Mouse (Mus musculus): ENCODE results near the gene Ccpg1.

The Ccpg1 gene

GRCm38 (mm10) chr9:72996806-72997205 is 11.6 kb downstream of the Ccpg1 start:
- DNase-seq = no peak

GRCm38 (mm10) chr9:73000487-73000886 is 15.3 kb downstream of the Ccpg1 start:
- no peak for DNase-seq

GRCm38 (mm10) chr9:73001314-73002011 is 16.2 kb downstream of the Ccpg1 start:
- DNase-seq = no peak

- DNase-seq = peak in 1 of 2 experiments; percentile 26
Observed at GRCm38 (mm10) chr9:73002177-73002576, 16.9 kb downstream of the Ccpg1 start.

- no peak for DNase-seq
Observed at GRCm38 (mm10) chr9:73004076-73004475, 18.8 kb downstream of the Ccpg1 start.

- DNase-seq = no peak
Observed at GRCm38 (mm10) chr9:73005106-73005505, 19.9 kb downstream of the Ccpg1 start.

- peak in 1 of 2 experiments; percentile 24 for DNase-seq
Observed at GRCm38 (mm10) chr9:73006175-73006574, 20.9 kb downstream of the Ccpg1 start.

- DNase-seq = no peak
Observed at GRCm38 (mm10) chr9:73008384-73008783, 23.2 kb downstream of the Ccpg1 start.

GRCm38 (mm10) chr9:73012629-73013028 is 27.4 kb downstream of the Ccpg1 start:
- no peak for DNase-seq

GRCm38 (mm10) chr9:73014724-73015123 is 29.5 kb downstream of the Ccpg1 start:
- DNase-seq = no peak

- DNase-seq = peak; percentile 76 to 78
Observed at GRCm38 (mm10) chr9:73019841-73020240, 34.6 kb downstream of the Ccpg1 start.

GRCm38 (mm10) chr9:73020566-73021097 is 35.4 kb downstream of the Ccpg1 start:
- DNase-seq = no peak

GRCm38 (mm10) chr9:73025818-73026636 is 40.8 kb downstream of the Ccpg1 start:
- peak; percentile 66 to 67 for DNase-seq

- DNase-seq = no peak
Observed at GRCm38 (mm10) chr9:73030443-73030842, 45.2 kb downstream of the Ccpg1 start.

GRCm38 (mm10) chr9:73031421-73031820 is 46.2 kb downstream of the Ccpg1 start:
- DNase-seq = peak in 1 of 2 experiments; percentile 30

- DNase-seq = no peak
Observed at GRCm38 (mm10) chr9:73033406-73033805, 48.2 kb downstream of the Ccpg1 start.

- DNase-seq = peak; percentile 96 to 97
Observed at GRCm38 (mm10) chr9:73039222-73039945, 54.2 kb downstream of the Ccpg1 start.

GRCm38 (mm10) chr9:73040080-73040479 is 54.9 kb downstream of the Ccpg1 start, which contains the start of gene Pigb:
TSS of gene Pigb (minus strand) at chr9:73040378.
- DNase-seq = no peak

GRCm38 (mm10) chr9:73044146-73045079 is 59.2 kb downstream of the Ccpg1 start, which contains the start of gene Rab27a:
TSS of gene Rab27a (plus strand) at chr9:73044854.
- DNase-seq = peak; percentile 95 to 98

GRCm38 (mm10) chr9:73045204-73045603 is 60.0 kb downstream of the Ccpg1 start:
- peak; percentile 69 to 81 for DNase-seq

- no peak for DNase-seq
Observed at GRCm38 (mm10) chr9:73045711-73046110, 60.5 kb downstream of the Ccpg1 start.

- DNase-seq = no peak
Observed at GRCm38 (mm10) chr9:73047906-73048305, 62.7 kb downstream of the Ccpg1 start.

Measured in cerebellum, postnatal 10 days (tissue).